Mouse (Mus musculus) layer of hippocampus, adult 9-11 months (tissue): ENCODE data around the gene Cyp2s1.
"Not testable (repeated sequence)": the region's sequence is repeated elsewhere in the genome, so short reads cannot be mapped to it uniquely, and the experiment has no call there.

Experiments used
- DNase-seq: peaks from one replicate; pipeline ENCODE4 v3.0.0; 2022

The Cyp2s1 gene

GRCm38 (mm10) chr7:25805631-25806343, 10.9 kb downstream of the Cyp2s1 start:
- DNase-seq = peak; percentile 70

- no peak for DNase-seq
These were observed 11.9 kb downstream of the Cyp2s1 start for GRCm38 (mm10) chr7:25804792-25805191.

DNA sequence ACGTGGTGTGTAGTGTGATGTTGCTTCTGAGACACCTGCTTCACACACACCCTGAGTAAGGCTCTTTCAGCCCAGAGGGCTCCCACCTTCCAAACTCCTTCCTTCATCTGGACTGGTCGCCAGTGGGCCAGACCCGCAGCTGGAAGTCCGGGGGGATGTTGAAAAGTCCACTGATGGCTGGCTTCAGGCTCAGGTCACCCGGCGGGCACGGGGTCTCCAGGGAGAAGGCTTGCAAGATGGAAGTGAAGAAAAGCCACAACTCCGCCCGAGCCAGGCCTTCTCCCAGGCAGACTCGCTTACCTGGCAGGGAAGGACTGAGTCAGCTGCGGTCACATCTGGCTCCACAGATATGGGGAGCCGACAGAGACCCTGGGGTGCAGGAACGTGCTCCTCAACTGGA, 13.3 kb downstream of the Cyp2s1 start:
- no peak for DNase-seq

GRCm38 (mm10) chr7:25802241-25803125, 14.2 kb downstream of the Cyp2s1 start:
- no peak for DNase-seq

DNA sequence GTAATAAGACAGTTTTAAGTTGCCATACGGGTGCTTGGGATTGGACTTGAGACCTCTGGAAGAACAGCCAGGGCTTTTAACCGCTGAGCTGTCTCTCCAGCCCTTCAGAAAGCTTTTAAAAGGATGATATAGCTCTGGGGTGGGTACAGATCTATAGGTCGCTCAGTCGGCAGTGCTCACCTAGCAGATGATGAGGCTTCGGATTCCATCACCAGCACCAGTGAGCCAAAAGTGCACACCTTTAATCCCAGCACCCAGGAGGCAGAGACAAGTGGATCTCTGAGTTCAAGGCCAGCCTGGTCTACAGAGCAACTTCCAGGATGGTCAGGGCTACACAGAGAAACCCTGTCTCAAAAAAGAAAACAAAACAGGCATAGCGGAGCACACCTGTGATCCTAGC, 15.7 kb downstream of the Cyp2s1 start:
- DNase-seq = no peak

GRCm38 (mm10) chr7:25799369-25799768, 17.3 kb downstream of the Cyp2s1 start:
- no peak for DNase-seq

DNA sequence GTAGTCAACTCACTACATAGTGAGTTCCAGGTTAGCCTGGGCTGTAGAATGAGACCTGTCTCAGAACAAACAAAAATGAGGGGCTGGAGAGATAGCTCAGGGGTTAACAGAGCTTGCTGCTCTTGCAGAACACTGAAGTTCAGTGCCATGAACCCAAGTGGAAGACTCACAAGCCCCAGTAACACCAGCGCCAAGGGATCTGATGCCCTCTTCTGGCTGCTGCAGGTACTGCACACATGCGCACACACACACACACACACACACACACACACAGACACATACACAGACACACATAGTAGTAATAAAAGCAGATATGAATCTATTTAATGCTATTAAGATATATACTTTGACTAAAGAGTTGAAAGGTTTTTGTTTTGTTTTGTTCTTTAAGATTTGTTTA, 18.2 kb downstream of the Cyp2s1 start:
- DNase-seq = no peak

DNA sequence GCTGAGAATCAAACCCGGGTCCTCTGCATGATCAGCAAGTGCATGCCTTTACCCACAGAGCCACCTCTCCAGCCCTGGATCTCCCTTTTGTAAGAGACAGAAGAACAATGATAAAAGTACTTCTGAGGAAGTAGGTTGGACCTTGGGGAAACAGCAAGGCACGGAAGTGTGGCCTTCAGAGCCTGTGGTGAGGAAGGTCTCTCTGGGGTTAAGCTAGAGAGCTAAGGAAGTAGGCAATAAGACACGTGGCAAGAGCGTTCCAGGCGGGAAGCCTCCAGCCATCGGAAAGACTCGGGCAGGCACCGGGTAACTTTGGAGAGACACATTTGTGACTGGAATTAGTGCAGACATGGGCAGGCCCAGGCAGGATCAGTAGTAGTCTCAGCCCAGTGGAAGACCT, 21.9 kb downstream of the Cyp2s1 start:
- DNase-seq = no peak

GRCm38 (mm10) chr7:25793679-25794078, 23.0 kb downstream of the Cyp2s1 start:
- no peak for DNase-seq

DNA sequence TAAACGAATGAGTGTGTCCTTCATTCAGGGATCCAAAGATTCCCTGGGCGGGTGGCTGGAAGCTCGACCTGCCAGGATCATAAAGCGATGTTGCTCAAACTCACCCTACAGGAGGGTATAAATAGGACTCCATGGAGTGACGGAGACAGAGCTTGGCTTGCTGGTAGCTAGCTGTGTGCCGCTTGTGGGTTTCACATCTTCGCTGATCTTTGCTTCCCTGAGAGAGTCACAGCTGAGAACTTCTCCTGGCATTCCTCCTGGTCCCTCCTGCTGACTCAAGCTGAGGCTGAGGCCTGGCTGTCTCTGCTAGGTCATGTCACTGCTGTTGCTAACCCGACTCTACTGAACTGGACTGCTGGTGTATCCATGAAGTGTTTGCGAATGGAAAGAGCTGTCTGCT, 23.7 kb downstream of the Cyp2s1 start:
- DNase-seq = not testable (repeated sequence)

GRCm38 (mm10) chr7:25790615-25791014, 26.1 kb downstream of the Cyp2s1 start:
- no peak for DNase-seq

- no peak for DNase-seq
These were observed 27.6 kb downstream of the Cyp2s1 start for GRCm38 (mm10) chr7:25789129-25789440.

DNA sequence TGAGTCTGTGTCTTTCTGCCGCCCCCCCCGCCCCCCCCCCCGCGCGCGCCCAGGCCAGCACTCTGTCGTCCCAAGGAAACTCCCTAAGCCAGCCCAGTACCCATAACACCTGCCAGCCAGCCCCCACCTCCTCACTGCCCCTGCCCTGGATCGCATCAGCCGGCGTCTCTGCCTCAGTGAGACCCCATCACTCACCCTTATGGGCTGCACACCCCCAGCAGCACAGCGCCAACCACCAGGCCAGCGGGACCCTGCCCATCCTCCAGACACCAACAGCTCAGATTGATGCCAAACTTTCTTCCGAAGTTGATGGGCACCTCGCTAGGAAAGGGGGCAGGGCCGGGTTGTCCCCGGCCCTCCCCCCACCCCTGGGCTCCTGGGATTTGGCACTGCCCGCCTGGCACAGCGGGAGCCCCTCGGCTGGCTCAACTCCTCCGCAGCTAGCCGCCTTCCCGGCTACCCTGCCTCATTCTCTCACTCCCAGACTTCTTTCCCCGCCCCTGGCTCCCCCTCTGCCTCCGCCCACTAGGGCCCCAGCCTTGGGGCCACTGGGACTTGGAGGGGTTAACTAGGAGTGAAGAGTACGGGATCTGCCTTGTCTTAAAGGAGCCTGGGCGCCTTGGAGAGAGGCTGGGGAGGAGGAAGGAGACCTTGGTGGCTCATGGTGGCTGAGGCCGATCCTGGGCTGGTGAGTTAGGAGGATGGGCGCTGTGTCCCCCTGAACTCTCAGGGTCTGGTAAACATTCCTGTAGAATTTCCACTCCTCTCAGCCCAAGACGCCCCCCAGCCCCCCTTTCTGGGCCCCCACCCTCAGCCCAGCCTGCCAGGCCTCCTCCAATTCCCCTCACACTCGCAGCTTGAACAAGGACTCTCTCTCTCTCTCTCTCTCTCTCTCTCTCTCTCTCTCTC, 28.2 kb downstream of the Cyp2s1 start, which contains the start of gene Axl:
TSS of gene Axl (minus strand) at position 486 of the 909 bp plus-strand sequence.
- DNase-seq = peak; percentile 61

DNA sequence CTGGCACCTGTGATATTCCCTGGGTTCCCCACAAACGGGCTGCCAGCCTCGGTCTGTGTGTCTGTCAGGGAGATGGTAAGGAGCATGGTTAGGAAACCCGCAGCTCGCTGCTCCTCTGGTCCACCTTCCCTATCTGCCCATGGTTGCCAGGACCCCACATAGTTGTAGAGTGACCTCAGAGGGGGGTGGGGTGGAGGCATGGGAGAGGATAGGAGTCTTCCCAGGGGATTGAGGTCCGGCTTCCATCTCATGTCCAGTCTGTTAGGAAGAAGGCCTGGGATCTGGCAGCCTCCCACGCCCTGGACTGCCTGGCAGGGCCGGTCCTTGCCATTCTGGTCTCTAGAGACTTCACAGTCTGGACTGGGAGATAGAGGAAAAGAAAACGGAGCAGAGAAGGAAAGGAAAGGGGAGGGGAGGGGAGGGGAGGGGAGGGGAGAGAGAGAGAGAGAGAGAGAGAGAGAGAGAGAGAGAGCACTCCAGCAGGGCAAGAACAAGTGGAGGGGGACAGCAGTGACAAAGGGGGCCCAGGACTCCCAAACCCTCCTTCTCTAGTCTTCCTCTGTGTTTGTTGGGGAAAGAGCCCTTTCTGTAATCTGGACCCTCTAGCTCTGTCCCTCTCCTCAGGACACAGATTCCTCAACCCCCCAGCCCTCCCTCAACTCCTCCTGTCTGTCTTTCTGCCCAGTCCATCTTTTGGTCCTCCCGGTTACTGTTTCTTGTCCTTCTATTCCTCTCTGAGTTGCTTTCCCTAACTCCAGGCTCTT, 29.1 kb downstream of the Cyp2s1 start:
- DNase-seq = no peak

- DNase-seq = no peak
These were observed 29.7 kb downstream of the Cyp2s1 start for GRCm38 (mm10) chr7:25786974-25787373.

GRCm38 (mm10) chr7:25785752-25786151, 31.0 kb downstream of the Cyp2s1 start:
- DNase-seq = no peak

DNA sequence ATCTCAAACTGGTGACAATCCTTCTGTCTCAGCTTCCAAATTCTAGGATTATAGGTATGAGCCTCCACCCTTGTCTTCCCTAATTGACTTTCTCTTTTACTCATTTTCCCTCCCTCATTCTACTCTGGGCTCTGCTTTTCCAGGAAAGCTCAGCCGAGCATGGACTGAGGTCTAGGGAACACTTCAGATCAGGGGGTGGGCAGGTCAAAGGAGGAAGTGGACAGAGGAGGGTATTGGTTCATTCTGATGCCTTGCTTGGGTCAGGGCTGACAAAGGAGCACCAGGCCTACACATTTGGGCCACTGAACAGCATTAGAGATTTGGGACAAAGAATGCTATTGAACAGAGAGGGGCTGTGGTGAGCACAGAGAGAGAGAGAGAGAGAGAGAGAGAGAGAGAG, 31.9 kb downstream of the Cyp2s1 start:
- DNase-seq = no peak

- no peak for DNase-seq
These were observed 33.0 kb downstream of the Cyp2s1 start for GRCm38 (mm10) chr7:25783746-25784145.

DNA sequence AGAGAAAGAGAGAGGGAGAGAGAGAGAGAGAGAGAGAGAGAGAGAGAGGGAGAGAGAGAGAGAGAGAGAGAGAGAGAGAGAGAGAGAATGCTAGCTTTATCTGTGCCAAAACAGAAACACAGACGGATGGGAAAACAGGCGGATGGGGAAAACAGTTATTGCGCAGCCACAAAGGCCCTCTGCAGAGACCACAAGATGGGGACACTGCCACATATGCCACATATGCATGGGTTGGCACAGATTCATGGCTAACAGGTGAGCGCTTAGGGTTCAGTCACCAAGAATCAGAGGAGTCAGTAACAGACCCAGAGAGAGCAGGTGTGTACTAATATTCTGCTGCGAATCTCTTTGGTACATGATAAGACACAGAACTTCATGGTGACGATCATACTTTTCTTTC, 34.0 kb downstream of the Cyp2s1 start:
- DNase-seq = no peak

- no peak for DNase-seq
These were observed 34.6 kb downstream of the Cyp2s1 start for GRCm38 (mm10) chr7:25781937-25782610.

GRCm38 (mm10) chr7:25781321-25781936, 35.3 kb downstream of the Cyp2s1 start:
- peak; percentile 86 for DNase-seq
